Mouse (Mus musculus): Measurements from ENCODE around the gene Slc43a1. TPM values are rescaled to one million over a fixed set of nuclear protein-coding genes. Genes with fewer than 3 reads are reported as not detected.

Slc43a1 gene
- total RNA-seq, 1 experiment = 30.2 TPM

GRCm38 (mm10) chr2:84850407-84851129 is 11.9 kb downstream of the Slc43a1 start:
- peaks cover 2% of the 10 kb centered on the region for H3K36me3 ChIP-seq (ENCODE audit: control insufficient read depth, insufficient read depth, low read length, poor library complexity, severe bottlenecking)

GRCm38 (mm10) chr2:84851130-84852040 is 12.7 kb downstream of the Slc43a1 start:
- TF ChIP-seq MAFK (IDR thresholded peaks at IDR 0.05; ENCODE audit: insufficient read depth, low read depth, low read length) = no peak
- TF ChIP-seq ZC3H11A (IDR thresholded peaks at IDR 0.05; ENCODE audit: borderline replicate concordance, low read depth, low read length) = no peak
- TF ChIP-seq HCFC1 (IDR thresholded peaks at IDR 0.05; ENCODE audit: borderline replicate concordance, insufficient read depth, low read length) = no peak
- no peak for TF ChIP-seq ZNF384 (IDR thresholded peaks at IDR 0.05; ENCODE audit: low read depth, low read length)
- no peak for TF ChIP-seq CHD2 (IDR thresholded peaks at IDR 0.05; ENCODE audit: low read depth, low read length)
- H3K36me3 ChIP-seq (ENCODE audit: control insufficient read depth, insufficient read depth, low read length, poor library complexity, severe bottlenecking) = peaks cover 2% of the 10 kb centered on the region
- H3K4me3 ChIP-seq (ENCODE audit: insufficient read depth in 1 of 2, low read depth in 1 of 2, low read length in 2 of 2, poor library complexity in 1 of 2, severe bottlenecking in 1 of 2) = no peak overlapping the region
- no peaks in the 10 kb centered on the region for H3K9me3 ChIP-seq (ENCODE audit: control insufficient read depth, insufficient read depth, low read depth, low read length)
- no peak overlapping the region for H3K9ac ChIP-seq (ENCODE audit: insufficient read depth, low read depth, low read length, poor library complexity, severe bottlenecking)
- H3K27ac ChIP-seq (ENCODE audit: insufficient read depth, low read depth, low read length, poor library complexity, severe bottlenecking) = no peak overlapping the region
- DNase-seq (ENCODE audit: low read depth, low spot score) = no peak
- H3K4me1 ChIP-seq (ENCODE audit: control insufficient read depth in 2 of 2, insufficient read depth in 2 of 2, low read length in 2 of 2, poor library complexity in 1 of 2) = peaks cover 3 to 4% of the 10 kb centered on the region in 2 experiments; a peak in 3 of 4 replicates
- in situ Hi-C loops (cut with MboI; ENCODE audit: low sequenced_read_pairs in 2 of 2, unreplicated experiment in 2 of 2) = no loop called here

More at GRCm38 (mm10) chr2:84850407-84851129, 11.9 kb downstream of the Slc43a1 start:
- Histone ChIP-seq H3K4me1 (ENCODE audit: control insufficient read depth in 2 of 2, insufficient read depth in 2 of 2, low read length in 2 of 2, poor library complexity in 1 of 2) (peaks cover 3 to 4% of the 10 kb centered on the region in 2 experiments; a peak in 3 of 4 replicates), H3K9me3 (ENCODE audit: control insufficient read depth, insufficient read depth, low read depth, low read length) (no peaks in the 10 kb centered on the region), H3K27ac (ENCODE audit: insufficient read depth, low read depth, low read length, poor library complexity, severe bottlenecking) (no peak overlapping the region), H3K9ac (ENCODE audit: insufficient read depth, low read depth, low read length, poor library complexity, severe bottlenecking) (no peak overlapping the region), H3K4me3 (ENCODE audit: insufficient read depth in 1 of 2, low read depth in 1 of 2, low read length in 2 of 2, poor library complexity in 1 of 2, severe bottlenecking in 1 of 2) (no peak overlapping the region)
- no peak for DNase-seq (ENCODE audit: low read depth, low spot score)
- in situ Hi-C loops (cut with MboI; ENCODE audit: low sequenced_read_pairs in 2 of 2, unreplicated experiment in 2 of 2) = no loop called here
- TF ChIP-seq HCFC1 (IDR thresholded peaks at IDR 0.05; ENCODE audit: borderline replicate concordance, insufficient read depth, low read length) (no peak), ZC3H11A (IDR thresholded peaks at IDR 0.05; ENCODE audit: borderline replicate concordance, low read depth, low read length) (no peak), CHD2 (IDR thresholded peaks at IDR 0.05; ENCODE audit: low read depth, low read length) (no peak), ZNF384 (IDR thresholded peaks at IDR 0.05; ENCODE audit: low read depth, low read length) (no peak), MAFK (IDR thresholded peaks at IDR 0.05; ENCODE audit: insufficient read depth, low read depth, low read length) (no peak)

- Histone ChIP-seq H3K36me3 (ENCODE audit: control insufficient read depth, insufficient read depth, low read length, poor library complexity, severe bottlenecking) (peaks cover 12% of the 10 kb centered on the region), H3K4me3 (ENCODE audit: insufficient read depth in 1 of 2, low read depth in 1 of 2, low read length in 2 of 2, poor library complexity in 1 of 2, severe bottlenecking in 1 of 2) (no peak overlapping the region), H3K27ac (ENCODE audit: insufficient read depth, low read depth, low read length, poor library complexity, severe bottlenecking) (no peak overlapping the region), H3K9ac (ENCODE audit: insufficient read depth, low read depth, low read length, poor library complexity, severe bottlenecking) (no peak overlapping the region), H3K4me1 (ENCODE audit: control insufficient read depth in 2 of 2, insufficient read depth in 2 of 2, low read length in 2 of 2, poor library complexity in 1 of 2) (peaks cover 3 to 4% of the 10 kb centered on the region in 2 experiments; a peak in 3 of 4 replicates), H3K9me3 (ENCODE audit: control insufficient read depth, insufficient read depth, low read depth, low read length) (no peaks in the 10 kb centered on the region)
- DNase-seq (ENCODE audit: low read depth, low spot score) = no peak
- TF ChIP-seq ZC3H11A (IDR thresholded peaks at IDR 0.05; ENCODE audit: borderline replicate concordance, low read depth, low read length) (peak; percentile 77; the same call in 1 of the 2 replicates), MAFK (IDR thresholded peaks at IDR 0.05; ENCODE audit: insufficient read depth, low read depth, low read length) (no peak), HCFC1 (IDR thresholded peaks at IDR 0.05; ENCODE audit: borderline replicate concordance, insufficient read depth, low read length) (no peak)
- in situ Hi-C loops (cut with MboI; ENCODE audit: low sequenced_read_pairs in 2 of 2, unreplicated experiment in 2 of 2) = no loop called here
Measured at GRCm38 (mm10) chr2:84855732-84856131, 17.1 kb downstream of the Slc43a1 start.

- DNase-seq (ENCODE audit: low read depth, low spot score) = no peak
- in situ Hi-C loops (cut with MboI; ENCODE audit: low sequenced_read_pairs in 2 of 2, unreplicated experiment in 2 of 2) = no loop called here
- no peak overlapping the region for H3K9ac ChIP-seq (ENCODE audit: insufficient read depth, low read depth, low read length, poor library complexity, severe bottlenecking)
- TF ChIP-seq MAFK (IDR thresholded peaks at IDR 0.05; ENCODE audit: insufficient read depth, low read depth, low read length) = no peak
- no peak for TF ChIP-seq ZNF384 (IDR thresholded peaks at IDR 0.05; ENCODE audit: low read depth, low read length)
- no peak for TF ChIP-seq HCFC1 (IDR thresholded peaks at IDR 0.05; ENCODE audit: borderline replicate concordance, insufficient read depth, low read length)
- TF ChIP-seq ZC3H11A (IDR thresholded peaks at IDR 0.05; ENCODE audit: borderline replicate concordance, low read depth, low read length) = no peak
- no peak for TF ChIP-seq CHD2 (IDR thresholded peaks at IDR 0.05; ENCODE audit: low read depth, low read length)
- no peak overlapping the region for H3K27ac ChIP-seq (ENCODE audit: insufficient read depth, low read depth, low read length, poor library complexity, severe bottlenecking)
- peaks cover 10% of the 10 kb centered on the region; the same call in 1 of the 2 replicates for H3K36me3 ChIP-seq (ENCODE audit: control insufficient read depth, insufficient read depth, low read length, poor library complexity, severe bottlenecking)
- no peak overlapping the region for H3K4me3 ChIP-seq (ENCODE audit: insufficient read depth in 1 of 2, low read depth in 1 of 2, low read length in 2 of 2, poor library complexity in 1 of 2, severe bottlenecking in 1 of 2)
- no peaks in the 10 kb centered on the region for H3K9me3 ChIP-seq (ENCODE audit: control insufficient read depth, insufficient read depth, low read depth, low read length)
- no peaks in the 10 kb centered on the region for H3K4me1 ChIP-seq (ENCODE audit: control insufficient read depth in 2 of 2, insufficient read depth in 2 of 2, low read length in 2 of 2, poor library complexity in 1 of 2)
Measured at GRCm38 (mm10) chr2:84858551-84858950, 19.9 kb downstream of the Slc43a1 start.

Measured in ES-E14 (cell line).